Mouse (Mus musculus): ENCODE results near the gene Ncr1. TPM values are rescaled to one million over a fixed set of nuclear protein-coding genes. Genes with fewer than 3 reads are reported as not detected.
"Not testable (repeated sequence)": the region's sequence is repeated elsewhere in the genome, so short reads cannot be mapped to it uniquely, and the experiment has no call there.

Ncr1 gene
- not detected for total RNA-seq (2021)

- DNase-seq = no peak
Measured at GRCm38 (mm10) chr7:4337509-4337908, at the start of gene Ncr1. Gene Ncr1 (plus strand): TSS chr7:4337724.

GRCm38 (mm10) chr7:4292638-4293037 lies 44.9 kb upstream of the Ncr1 start:
- no peak for DNase-seq

- DNase-seq = no peak
Measured at GRCm38 (mm10) chr7:4297189-4297588, 40.3 kb upstream of the Ncr1 start.

GRCm38 (mm10) chr7:4300166-4300565 lies 37.4 kb upstream of the Ncr1 start:
- DNase-seq = no peak

DNA sequence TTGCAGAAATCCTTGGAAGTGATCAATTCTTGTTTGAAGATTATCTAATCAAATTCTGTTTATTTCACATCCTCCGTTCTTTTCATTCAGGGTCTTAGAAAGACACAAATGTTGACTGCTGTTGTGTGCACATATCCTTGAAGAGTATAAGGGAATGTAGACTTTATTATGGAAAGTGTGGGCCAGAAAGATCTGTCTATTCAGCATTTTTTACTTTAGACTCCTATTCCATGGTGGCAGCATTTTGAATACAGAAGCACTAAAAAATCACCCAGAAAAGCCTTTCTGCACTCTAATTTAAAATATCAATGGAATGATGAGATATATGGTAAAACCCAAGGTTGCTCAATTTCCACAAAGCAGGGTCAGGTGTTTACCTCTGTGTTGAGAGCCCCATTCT lies 34.1 kb upstream of the Ncr1 start:
- DNase-seq = no peak

- DNase-seq = not testable (repeated sequence)
Measured at GRCm38 (mm10) chr7:4313109-4313508, 24.4 kb upstream of the Ncr1 start.

GRCm38 (mm10) chr7:4313531-4313930 lies 24.0 kb upstream of the Ncr1 start:
- DNase-seq = not testable (repeated sequence)

GRCm38 (mm10) chr7:4323301-4323700 lies 14.2 kb upstream of the Ncr1 start:
- DNase-seq = no peak

- no peak for DNase-seq
Measured at GRCm38 (mm10) chr7:4373521-4373920, 36.0 kb downstream of the Ncr1 start.

Small RNA genes lying within 50 kb of the gene (microRNA-seq; reads per million reads assigned to microRNA genes)
- gene Gm24752 (0 reads per million in 2 experiments), gene Gm25349 (0 reads per million in 2 experiments)

Other genes with a start within 250 kb of the Ncr1 start
- 100 to 1,000 TPM; 554 to 570 TPM for gene Ttyh1, start 218.3 kb upstream of the Ncr1 start, total RNA-seq (2021)
- gene Leng8, start 200.7 kb upstream of the Ncr1 start, total RNA-seq (2021) = 100 to 1,000 TPM; 154 to 191 TPM
- gene Leng9, start 187.3 kb upstream of the Ncr1 start, total RNA-seq (2021) = 1 to 10 TPM; 5.5 to 5.9 TPM
- 1 to 10 TPM in 1 of 2 experiments, under 1 TPM in 1; 0.95 to 1.1 TPM for gene Cdc42ep5, start 172.9 kb upstream of the Ncr1 start, total RNA-seq (2021)
- gene Lilra5, start 100.0 kb upstream of the Ncr1 start, total RNA-seq (2021) = not detected
- gene Gp6, start 60.0 kb downstream of the Ncr1 start, total RNA-seq (2021) = not detected
- 10 to 100 TPM; 26.6 to 27.8 TPM for gene Rdh13, start 107.9 kb downstream of the Ncr1 start, total RNA-seq (2021)
- 1 to 10 TPM; 4.3 to 5.4 TPM for gene Eps8l1, start 123.0 kb downstream of the Ncr1 start, total RNA-seq (2021)
- gene Ppp1r12c, start 164.0 kb downstream of the Ncr1 start, total RNA-seq (2021) = 100 to 1,000 TPM; 146 to 164 TPM
- 1 to 10 TPM; 1.1 to 4.2 TPM for gene Tnnt1, start 178.7 kb downstream of the Ncr1 start, total RNA-seq (2021)
- gene Tnni3, start 186.5 kb downstream of the Ncr1 start, total RNA-seq (2021) = 1 to 10 TPM in 1 of 2 experiments, under 1 TPM in 1; 0.70 to 1.3 TPM
- gene Dnaaf3, start 194.7 kb downstream of the Ncr1 start, total RNA-seq (2021) = under 1 TPM; 0.38 to 0.65 TPM
- gene Syt5, start 209.8 kb downstream of the Ncr1 start, total RNA-seq (2021) = 100 to 1,000 TPM; 203 to 220 TPM